Mouse (Mus musculus) neural tube, embryonic 15.5 days (tissue): ENCODE results near the gene Edaradd. TPM values are rescaled to one million over a fixed set of nuclear protein-coding genes. Genes with fewer than 3 reads are reported as not detected.
A peak's percentile ranks its signal among the peaks of the same experiment; 100 is the strongest.
"Not testable (repeated sequence)": the region's sequence is repeated elsewhere in the genome, so short reads cannot be mapped to it uniquely, and the experiment has no call there.

Experiments used
- ATAC-seq: fragments of 200-750 bp; cut with Nextera tagmentation; 2 replicates; pipeline ENCODE4 v1.8.0; 2017; ENCODE audit warnings: mild to moderate bottlenecking, moderate TSS enrichment, moderate library complexity; ENCODE audit not compliant: low FRiP score
- H3K27ac ChIP-seq: fragments of 300-500 bp; sonication (generic); replicated peaks from 2 replicates; pipeline ENCODE4 v1.5.1; 2015; ENCODE audit warnings: mild to moderate bottlenecking, inconsistent platforms
- H3K27me3 ChIP-seq: fragments of 300-500 bp; sonication (generic); replicated peaks from 2 replicates; pipeline ENCODE4 v1.6.1; 2015; ENCODE audit warnings: inconsistent platforms
- H3K36me3 ChIP-seq: fragments of 300-500 bp; sonication (generic); 2 replicates; pipeline ENCODE4 v1.6.1; 2015; ENCODE audit warnings: inconsistent platforms
- H3K4me1 ChIP-seq: fragments of 300-500 bp; sonication (generic); 2 replicates; pipeline ENCODE4 v1.6.1; 2015; ENCODE audit warnings: inconsistent platforms
- H3K4me2 ChIP-seq: fragments of 300-500 bp; sonication (generic); 2 replicates; pipeline ENCODE4 v1.6.1; 2015; ENCODE audit warnings: inconsistent platforms, mild to moderate bottlenecking, moderate library complexity
- H3K4me3 ChIP-seq: fragments of 300-500 bp; sonication (generic); replicated peaks from 2 replicates; pipeline ENCODE4 v1.5.1; 2015; ENCODE audit warnings: mild to moderate bottlenecking, inconsistent platforms
- H3K9ac ChIP-seq: fragments of 300-500 bp; sonication (generic); replicated peaks from 2 replicates; pipeline ENCODE4 v1.6.1; 2015; ENCODE audit warnings: mild to moderate bottlenecking, inconsistent platforms
- H3K9me3 ChIP-seq: fragments of 300-500 bp; sonication (generic); replicated peaks from 2 replicates; pipeline ENCODE4 v1.6.1; 2016; ENCODE audit warnings: inconsistent platforms
- WGBS: fragments of 180-500 bp; shearing (Covaris S2); methylation state at CpG from one replicate; pipeline ENCODE4 v1.1.7; 2015; ENCODE audit warnings: mixed read lengths; 5-methylcytosine and 5-hydroxymethylcytosine counted together
- polyA plus RNA-seq: library from polyadenylated mRNA; unstranded; fragments of >200 nt; fragmentation: Nextera tagmentation; extraction: Ambion mirVana; gene quantifications from 2 replicates; pipeline ENCODE4 v1.2.1, GENCODE M21; 2015

Gene Edaradd
- polyA plus RNA-seq, 1 experiment from 2014 or later, result 1.8 TPM

DNA sequence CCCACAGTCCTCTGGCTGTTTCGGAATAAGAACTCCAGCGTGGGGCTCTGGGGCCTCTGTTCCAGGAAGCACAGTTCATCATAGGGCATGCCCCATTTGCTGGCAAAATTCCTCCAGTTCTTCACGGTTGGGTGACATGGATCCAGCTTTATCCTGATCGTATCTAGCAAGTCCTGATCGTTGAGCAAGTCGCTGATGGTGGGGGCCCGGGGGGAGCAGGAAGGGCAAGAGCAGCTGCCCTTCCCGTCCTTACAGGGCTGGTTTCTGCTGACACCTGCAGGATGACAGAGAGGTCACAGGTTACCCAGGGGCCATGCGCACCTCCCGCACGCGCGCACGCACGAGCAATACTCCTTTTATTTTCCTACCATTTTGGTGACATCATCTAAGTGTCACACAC is 41.9 kb downstream of the Edaradd start:
- H3K4me3 ChIP-seq, result no peak overlapping the region
- no peak for ATAC-seq
- H3K9me3 ChIP-seq, result no peaks in the 10 kb centered on the region
- no peak overlapping the region for H3K4me2 ChIP-seq
- H3K4me1 ChIP-seq, result no peaks in the 10 kb centered on the region
- no peak overlapping the region for H3K9ac ChIP-seq
- WGBS, result 84% methylated on average over 15 of the region's 15 CpGs
- H3K27me3 ChIP-seq, result no peaks in the 10 kb centered on the region
- no peak overlapping the region for H3K27ac ChIP-seq
- no peaks in the 10 kb centered on the region for H3K36me3 ChIP-seq

DNA sequence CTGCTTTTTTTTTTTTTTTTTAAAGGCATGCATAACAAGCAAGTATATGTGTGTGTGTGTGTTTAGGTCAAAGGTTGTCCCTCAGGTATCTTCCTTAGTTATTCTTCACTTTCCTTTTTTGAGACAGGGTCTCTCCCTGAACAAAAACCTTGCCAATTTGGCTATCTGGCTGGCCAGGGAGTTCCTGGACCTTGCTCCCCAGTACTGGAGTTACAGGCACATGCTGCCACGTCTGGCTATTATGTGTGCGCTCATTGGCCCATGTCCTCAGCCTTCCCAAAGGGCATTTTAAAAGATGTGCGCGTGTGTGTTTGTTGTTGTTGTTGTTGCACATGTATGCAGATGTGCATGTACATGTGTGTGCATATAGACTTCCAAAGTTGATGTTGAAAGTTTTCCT is 43.4 kb downstream of the Edaradd start:
- Histone ChIP-seq H3K4me3 (no peak overlapping the region), H3K9ac (no peak overlapping the region), H3K27ac (no peak overlapping the region), H3K27me3 (no peaks in the 10 kb centered on the region), H3K4me2 (no peak overlapping the region), H3K9me3 (no peaks in the 10 kb centered on the region), H3K36me3 (no peaks in the 10 kb centered on the region), H3K4me1 (no peaks in the 10 kb centered on the region)
- no peak for ATAC-seq
- WGBS, result 86% methylated on average over 4 of the region's 4 CpGs

- Histone ChIP-seq H3K27me3 (no peaks in the 10 kb centered on the region), H3K4me3 (no peak overlapping the region), H3K36me3 (no peaks in the 10 kb centered on the region), H3K9ac (no peak overlapping the region), H3K4me1 (no peaks in the 10 kb centered on the region), H3K27ac (no peak overlapping the region), H3K4me2 (no peak overlapping the region), H3K9me3 (no peaks in the 10 kb centered on the region)
- 96% methylated on average over 6 of the region's 6 CpGs for WGBS
- ATAC-seq, result no peak
Measured at GRCm38 (mm10) chr13:12475239-12475638, 45.0 kb downstream of the Edaradd start.

- Histone ChIP-seq H3K27ac (no peak overlapping the region), H3K9me3 (no peaks in the 10 kb centered on the region), H3K4me2 (no peak overlapping the region), H3K36me3 (no peaks in the 10 kb centered on the region), H3K4me1 (no peaks in the 10 kb centered on the region), H3K27me3 (no peaks in the 10 kb centered on the region), H3K4me3 (no peak overlapping the region), H3K9ac (no peak overlapping the region)
- WGBS, result 37% methylated on average over 8 of the region's 8 CpGs
- ATAC-seq, result peak; percentile 88
Measured at GRCm38 (mm10) chr13:12473724-12474378, 46.4 kb downstream of the Edaradd start.

DNA sequence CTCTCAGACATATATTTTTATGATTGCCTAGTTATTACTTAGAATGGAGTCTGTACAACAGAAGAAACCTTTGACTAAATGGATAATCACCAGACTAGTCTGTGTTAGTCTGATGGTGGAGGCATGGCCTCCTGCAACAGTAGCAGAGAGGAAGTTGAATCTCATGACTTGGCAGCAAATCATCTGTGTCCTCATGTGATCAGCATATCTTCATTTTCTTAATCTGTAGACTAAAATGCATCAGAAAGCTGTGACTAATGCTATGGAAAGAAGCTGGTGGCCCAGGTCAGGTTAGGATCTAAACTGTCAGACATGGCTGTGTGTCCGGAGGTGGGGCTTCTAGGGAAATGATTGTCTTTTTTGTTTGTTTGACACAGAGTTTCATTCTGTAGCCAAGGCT is 51.8 kb downstream of the Edaradd start:
- no peak for ATAC-seq
- H3K9me3 ChIP-seq, result no peaks in the 10 kb centered on the region
- no peak overlapping the region for H3K4me3 ChIP-seq
- H3K27ac ChIP-seq, result no peak overlapping the region
- H3K4me2 ChIP-seq, result no peak overlapping the region
- H3K27me3 ChIP-seq, result no peaks in the 10 kb centered on the region
- H3K4me1 ChIP-seq, result no peaks in the 10 kb centered on the region
- H3K9ac ChIP-seq, result no peak overlapping the region
- WGBS, result 81% methylated on average over 1 of the region's 1 CpGs
- no peaks in the 10 kb centered on the region for H3K36me3 ChIP-seq

DNA sequence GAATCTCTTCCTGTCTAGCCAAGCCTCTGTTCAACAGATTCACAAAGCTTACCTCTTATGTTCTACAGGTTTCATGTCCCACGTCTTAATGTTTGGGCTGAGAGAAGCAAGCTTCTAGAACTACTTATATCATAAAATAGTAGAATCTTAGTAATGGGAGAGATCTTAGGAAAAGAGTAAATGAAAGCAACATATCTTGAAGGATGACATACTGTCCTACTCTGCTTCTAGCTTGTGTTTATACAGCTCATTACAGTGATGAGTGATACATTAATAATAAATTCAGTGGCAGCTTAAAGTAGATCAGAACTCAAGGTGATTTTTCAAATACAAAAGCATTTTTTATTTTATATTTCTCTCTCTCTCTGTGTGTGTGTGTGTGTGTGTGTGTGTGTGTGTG is 55.4 kb downstream of the Edaradd start, which contains the start of gene Lgals8:
TSS of gene Lgals8 (minus strand) at position 101 of the 400 bp plus-strand sequence.
- ATAC-seq, result no peak
- 90% methylated on average over 1 of the region's 1 CpGs for WGBS
- no peaks in the 10 kb centered on the region for H3K36me3 ChIP-seq
- no peaks in the 10 kb centered on the region for H3K9me3 ChIP-seq
- no peak within 1 kb of the TSS for H3K4me3 ChIP-seq
- H3K4me1 ChIP-seq, result peaks cover 12% of the 10 kb centered on the region
- H3K27me3 ChIP-seq, result no peaks in the 10 kb centered on the region
- no peak within 1 kb of the TSS for H3K4me2 ChIP-seq
- H3K27ac ChIP-seq, result no peak within 1 kb of the TSS
- H3K9ac ChIP-seq, result no peak within 1 kb of the TSS

GRCm38 (mm10) chr13:12464159-12464558 is 56.1 kb downstream of the Edaradd start:
- H3K4me2 ChIP-seq, H3K9ac ChIP-seq, H3K27ac ChIP-seq, H3K4me3 ChIP-seq, ATAC-seq, H3K36me3 ChIP-seq, H3K27me3 ChIP-seq, H3K9me3 ChIP-seq: not testable (repeated sequence)
- WGBS, result 85% methylated on average over 6 of the region's 6 CpGs
- H3K4me1 ChIP-seq, result peaks cover 17% of the 10 kb centered on the region

GRCm38 (mm10) chr13:12462623-12463022 is 57.6 kb downstream of the Edaradd start:
- Histone ChIP-seq H3K27me3 (no peaks in the 10 kb centered on the region), H3K4me3 (no peak overlapping the region), H3K4me1 (peaks cover 17% of the 10 kb centered on the region), H3K9ac (no peak overlapping the region), H3K4me2 (no peak overlapping the region), H3K36me3 (no peaks in the 10 kb centered on the region), H3K27ac (no peak overlapping the region), H3K9me3 (no peaks in the 10 kb centered on the region)
- 79% methylated on average over 4 of the region's 4 CpGs for WGBS
- no peak for ATAC-seq

DNA sequence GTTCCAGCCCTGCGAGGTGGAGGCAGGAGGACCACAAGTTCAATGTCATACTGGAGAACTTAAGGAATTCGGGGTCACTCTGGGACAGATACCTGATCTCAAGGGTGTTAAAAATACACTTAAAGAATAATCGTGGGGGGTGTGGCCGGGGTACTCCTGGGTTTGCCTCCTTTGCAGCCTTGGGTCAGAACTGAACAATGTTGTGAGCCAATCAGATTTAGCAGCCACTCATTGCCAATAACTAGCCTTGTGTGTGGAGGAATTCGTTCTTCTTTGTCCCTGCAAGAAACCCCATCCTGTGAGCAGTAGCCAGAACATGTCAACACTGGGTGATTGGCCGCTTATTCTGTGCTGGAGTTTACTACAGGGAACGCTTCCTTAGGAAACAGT is 58.5 kb downstream of the Edaradd start:
- no peaks in the 10 kb centered on the region; the same call in 1 of the 2 replicates for H3K36me3 ChIP-seq
- peak overlapping the region; percentile 84 for H3K4me2 ChIP-seq
- H3K4me1 ChIP-seq, result peaks cover 17% of the 10 kb centered on the region
- peak overlapping the region; percentile 59 for H3K9ac ChIP-seq
- WGBS, result 4% methylated on average over 7 of the region's 7 CpGs
- peak overlapping the region; percentile 70 for H3K27ac ChIP-seq
- H3K4me3 ChIP-seq, result peak overlapping the region; percentile 55
- peak; percentile 56 for ATAC-seq
- H3K9me3 ChIP-seq, result no peaks in the 10 kb centered on the region
- no peaks in the 10 kb centered on the region for H3K27me3 ChIP-seq

GRCm38 (mm10) chr13:12460881-12461729 is 59.1 kb downstream of the Edaradd start:
- no peaks in the 10 kb centered on the region for H3K27me3 ChIP-seq
- H3K4me2 ChIP-seq, result peak overlapping the region; percentile 84
- peak overlapping the region; percentile 70 for H3K27ac ChIP-seq
- H3K4me1 ChIP-seq, result peaks cover 17% of the 10 kb centered on the region
- ATAC-seq, result peak; percentile 96
- WGBS, result under 1% methylated on average over 59 of the region's 59 CpGs
- H3K36me3 ChIP-seq, result peaks cover under 1% of the 10 kb centered on the region; the same call in 1 of the 2 replicates
- peak overlapping the region; percentile 59 for H3K9ac ChIP-seq
- peak overlapping the region; percentile 55 for H3K4me3 ChIP-seq
- H3K9me3 ChIP-seq, result no peaks in the 10 kb centered on the region

DNA sequence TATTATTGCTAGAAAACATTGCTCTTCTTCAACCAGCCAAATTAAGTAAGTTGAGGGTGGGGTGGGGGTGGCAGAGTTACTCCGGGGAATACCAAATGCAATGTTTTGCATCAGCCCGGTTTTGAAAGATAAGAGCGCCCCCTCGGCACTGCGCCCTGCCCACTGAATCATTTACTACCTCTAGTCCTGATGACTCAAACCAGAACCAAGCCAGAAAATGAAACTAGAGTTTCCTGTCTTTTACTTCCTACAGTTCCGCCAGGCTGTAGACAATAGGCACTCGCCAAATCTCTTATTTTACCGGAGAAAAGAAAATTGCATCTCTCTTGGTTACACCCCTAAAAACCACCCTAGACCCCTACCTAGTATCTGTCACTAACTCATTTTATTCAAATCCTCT is 59.8 kb downstream of the Edaradd start:
- Histone ChIP-seq H3K4me3 (peak overlapping the region; percentile 55), H3K4me2 (peak overlapping the region; percentile 84), H3K4me1 (peaks cover 17% of the 10 kb centered on the region), H3K36me3 (peaks cover 7% of the 10 kb centered on the region; the same call in 1 of the 2 replicates), H3K27me3 (no peaks in the 10 kb centered on the region), H3K27ac (peak overlapping the region; percentile 70), H3K9me3 (no peaks in the 10 kb centered on the region), H3K9ac (peak overlapping the region; percentile 59)
- 8% methylated on average over 8 of the region's 8 CpGs for WGBS
- ATAC-seq, result peak; percentile 15; the same call in 1 of the 2 replicates

- ATAC-seq, result no peak
- Histone ChIP-seq H3K27ac (no peak overlapping the region), H3K9me3 (no peaks in the 10 kb centered on the region), H3K4me3 (no peak overlapping the region), H3K4me2 (no peak overlapping the region), H3K36me3 (peaks cover 16% of the 10 kb centered on the region; the same call in 1 of the 2 replicates), H3K27me3 (no peaks in the 10 kb centered on the region), H3K4me1 (peaks cover 12% of the 10 kb centered on the region), H3K9ac (no peak overlapping the region)
- WGBS, result 82% methylated on average over 7 of the region's 7 CpGs
Measured at GRCm38 (mm10) chr13:12456711-12457110, 63.5 kb downstream of the Edaradd start.
